In genomic region chr9:71897399-71897798, GRCm38 (mm10) we compare ENCODE assay signal across 9 mouse cellular contexts.
A peak's percentile ranks its signal among the peaks of the same experiment; 100 is the strongest.
DNase-seq lines count a peak whose midpoint lies in the region; ATAC-seq and TF ChIP-seq lines count a peak whose summit lies in the region.
"Had no signal": no experiment of that assay in that cellular context is flagged by ENCODE, and none has a peak within 500 bp of the region (broad histone marks: within the 10 kb centered on the region; RNA-seq: fewer than 3 reads in every experiment).

No protein-coding gene starts in this region.

- no peak for TF ChIP-seq EP300 in stomach, postnatal 0 days (optimal IDR thresholded peaks at IDR 0.05)

- no peak for TF ChIP-seq CTCF in stomach, postnatal 0 days (IDR thresholded peaks at IDR 0.05; ENCODE audit: low read depth)
- TF ChIP-seq CTCF in thymus, adult 2 months (IDR thresholded peaks at IDR 0.05; ENCODE audit: borderline replicate concordance, control insufficient read depth, extremely low read depth, insufficient read depth, low read length, poor library complexity): no peak

- H3K27ac ChIP-seq in kidney, embryonic 14.5 days (ENCODE audit: low read depth, low read length): peak overlapping the region; percentile 71; the same call in 1 of the 2 replicates
- H3K27ac ChIP-seq in heart, embryonic 15.5 days: peak overlapping the region; percentile 52
- peak overlapping the region; percentile 70; the same call in 1 of the 2 replicates for H3K27ac ChIP-seq in limb, embryonic 13.5 days
- 0 out of 2 replicates have a peak overlapping the region, but pooled peaks have one; percentile 2 for H3K27ac ChIP-seq in stomach, postnatal 0 days (replicated peaks)
- no peak overlapping the region; the same call in 1 of the 2 replicates for H3K27ac ChIP-seq in thymus, adult 2 months (ENCODE audit: control insufficient read depth, insufficient read depth, low read length)

- H3K4me2 ChIP-seq in kidney, embryonic 14.5 days (replicated peaks; ENCODE audit: low read depth, low read length): no peak overlapping the region
- no peak overlapping the region for H3K4me2 ChIP-seq in heart, embryonic 15.5 days
- H3K4me2 ChIP-seq in limb, embryonic 13.5 days (replicated peaks): no peak overlapping the region
- no peak overlapping the region for H3K4me2 ChIP-seq in stomach, postnatal 0 days (replicated peaks; ENCODE audit: low read depth)

- no peak for DNase-seq in kidney, adult 11 months
- peak; percentile 87 for DNase-seq in embryo, embryonic 10.5 days (ENCODE audit: low spot score)
- no peak for DNase-seq in stomach, postnatal 0 days (ENCODE audit: low spot score)
- DNase-seq in cerebellum, adult 9-11 months: no peak
- no peak for DNase-seq in thymus, adult 2 months

- 15% methylated on average over 1 of the region's 1 CpGs for WGBS in kidney, embryonic 14.5 days
- 45% methylated on average over 1 of the region's 1 CpGs for WGBS in heart, embryonic 15.5 days
- WGBS in limb, embryonic 13.5 days: 11% methylated on average over 1 of the region's 1 CpGs
- 67% methylated on average over 1 of the region's 1 CpGs for WGBS in stomach, postnatal 0 days
- 50% methylated on average over 1 of the region's 1 CpGs for WGBS in thymus, adult 2 months

- H3K27me3 ChIP-seq in kidney, embryonic 14.5 days (ENCODE audit: control insufficient read depth, insufficient read depth, low read length): no peaks in the 10 kb centered on the region
- no peaks in the 10 kb centered on the region for H3K27me3 ChIP-seq in heart, embryonic 15.5 days
- no peaks in the 10 kb centered on the region for H3K27me3 ChIP-seq in limb, embryonic 13.5 days
- H3K27me3 ChIP-seq in stomach, postnatal 0 days (ENCODE audit: control insufficient read depth, insufficient read depth, low read length): no peaks in the 10 kb centered on the region
- no peaks in the 10 kb centered on the region for H3K27me3 ChIP-seq in thymus, adult 2 months (ENCODE audit: control insufficient read depth, insufficient read depth, low read length)
- H3K27me3 ChIP-seq: Patski had no signal

- H3K4me1 ChIP-seq in kidney, embryonic 14.5 days (ENCODE audit: control insufficient read depth, insufficient read depth, low read length): peaks cover 4% of the 10 kb centered on the region; the same call in 1 of the 2 replicates
- peaks cover 10% of the 10 kb centered on the region for H3K4me1 ChIP-seq in heart, embryonic 15.5 days (replicated peaks)
- peaks cover 42% of the 10 kb centered on the region for H3K4me1 ChIP-seq in limb, embryonic 13.5 days
- no peaks in the 10 kb centered on the region for H3K4me1 ChIP-seq in stomach, postnatal 0 days (replicated peaks; ENCODE audit: control insufficient read depth, insufficient read depth)
- peaks cover 5% of the 10 kb centered on the region for H3K4me1 ChIP-seq in thymus, adult 2 months (replicated peaks; ENCODE audit: control insufficient read depth, insufficient read depth, low read length)

- H3K9ac ChIP-seq in kidney, embryonic 14.5 days (ENCODE audit: low read depth, low read length): no peak overlapping the region
- H3K9ac ChIP-seq in heart, embryonic 15.5 days: no peak overlapping the region
- H3K9ac ChIP-seq in limb, embryonic 13.5 days: no peak overlapping the region
- no peak overlapping the region for H3K9ac ChIP-seq in stomach, postnatal 0 days (ENCODE audit: low read length)

- H3K9me3 ChIP-seq in kidney, embryonic 14.5 days (ENCODE audit: control insufficient read depth, low read length): no peaks in the 10 kb centered on the region
- H3K9me3 ChIP-seq in heart, embryonic 15.5 days (replicated peaks): no peaks in the 10 kb centered on the region
- no peaks in the 10 kb centered on the region for H3K9me3 ChIP-seq in limb, embryonic 13.5 days
- no peaks in the 10 kb centered on the region for H3K9me3 ChIP-seq in stomach, postnatal 0 days (ENCODE audit: control insufficient read depth, low read length)

- H3K36me3 ChIP-seq in kidney, embryonic 14.5 days (ENCODE audit: control insufficient read depth, insufficient read depth, low read length): no peaks in the 10 kb centered on the region
- no peaks in the 10 kb centered on the region for H3K36me3 ChIP-seq in heart, embryonic 15.5 days
- H3K36me3 ChIP-seq in limb, embryonic 13.5 days: no peaks in the 10 kb centered on the region
- H3K36me3 ChIP-seq in stomach, postnatal 0 days (ENCODE audit: control insufficient read depth, insufficient read depth, low read length): no peaks in the 10 kb centered on the region
- H3K36me3 ChIP-seq in thymus, adult 2 months (ENCODE audit: control insufficient read depth, insufficient read depth, low read length): peaks cover 5% of the 10 kb centered on the region; the same call in 1 of the 2 replicates

- TF ChIP-seq POLR2A in thymus, adult 2 months (IDR thresholded peaks at IDR 0.05; ENCODE audit: control insufficient read depth, extremely low read depth, insufficient read depth, low read length, poor library complexity): no peak

- H3K4me3 ChIP-seq in kidney, embryonic 14.5 days (ENCODE audit: low read length): no peak overlapping the region
- no peak overlapping the region for H3K4me3 ChIP-seq in heart, embryonic 15.5 days
- H3K4me3 ChIP-seq in limb, embryonic 13.5 days: no peak overlapping the region
- H3K4me3 ChIP-seq in stomach, postnatal 0 days (ENCODE audit: low read depth, low read length): no peak overlapping the region
- H3K4me3 ChIP-seq in thymus, adult 2 months (ENCODE audit: control insufficient read depth, insufficient read depth, low read length): no peak overlapping the region

- ATAC-seq in kidney, embryonic 14.5 days (ENCODE audit: low FRiP score, low TSS enrichment): 0 out of 2 replicates have a peak, but pooled peaks have one; percentile 40
- ATAC-seq in heart, embryonic 15.5 days (replicated peaks; ENCODE audit: insufficient number of reproducible peaks, insufficient read depth, low FRiP score, low read depth): no peak
- no peak for ATAC-seq in limb, embryonic 13.5 days (ENCODE audit: low FRiP score, low read depth)
- ATAC-seq in stomach, postnatal 0 days (ENCODE audit: low FRiP score, low TSS enrichment): no peak
- ATAC-seq: Patski had no signal
